Mouse (Mus musculus): ENCODE results near the gene 1700037H04Rik.
"Not testable (repeated sequence)": the region's sequence is repeated elsewhere in the genome, so short reads cannot be mapped to it uniquely, and the experiment has no call there.

The 1700037H04Rik gene

GRCm38 (mm10) chr2:131128636-131129157 lies 31.2 kb downstream of the 1700037H04Rik start:
- DNase-seq (ENCODE audit: low read depth, low spot score), result no peak

- peak; percentile 40 for DNase-seq (ENCODE audit: low read depth, low spot score)
These were observed 31.7 kb downstream of the 1700037H04Rik start for GRCm38 (mm10) chr2:131128211-131128610.

GRCm38 (mm10) chr2:131127161-131127730 lies 32.6 kb downstream of the 1700037H04Rik start, which contains the start of gene Hspa12b:
Gene Hspa12b (plus strand): TSS chr2:131127280.
- DNase-seq (ENCODE audit: low read depth, low spot score), result no peak

GRCm38 (mm10) chr2:131125964-131126815 lies 33.7 kb downstream of the 1700037H04Rik start:
- no peak for DNase-seq (ENCODE audit: low read depth, low spot score)

DNA sequence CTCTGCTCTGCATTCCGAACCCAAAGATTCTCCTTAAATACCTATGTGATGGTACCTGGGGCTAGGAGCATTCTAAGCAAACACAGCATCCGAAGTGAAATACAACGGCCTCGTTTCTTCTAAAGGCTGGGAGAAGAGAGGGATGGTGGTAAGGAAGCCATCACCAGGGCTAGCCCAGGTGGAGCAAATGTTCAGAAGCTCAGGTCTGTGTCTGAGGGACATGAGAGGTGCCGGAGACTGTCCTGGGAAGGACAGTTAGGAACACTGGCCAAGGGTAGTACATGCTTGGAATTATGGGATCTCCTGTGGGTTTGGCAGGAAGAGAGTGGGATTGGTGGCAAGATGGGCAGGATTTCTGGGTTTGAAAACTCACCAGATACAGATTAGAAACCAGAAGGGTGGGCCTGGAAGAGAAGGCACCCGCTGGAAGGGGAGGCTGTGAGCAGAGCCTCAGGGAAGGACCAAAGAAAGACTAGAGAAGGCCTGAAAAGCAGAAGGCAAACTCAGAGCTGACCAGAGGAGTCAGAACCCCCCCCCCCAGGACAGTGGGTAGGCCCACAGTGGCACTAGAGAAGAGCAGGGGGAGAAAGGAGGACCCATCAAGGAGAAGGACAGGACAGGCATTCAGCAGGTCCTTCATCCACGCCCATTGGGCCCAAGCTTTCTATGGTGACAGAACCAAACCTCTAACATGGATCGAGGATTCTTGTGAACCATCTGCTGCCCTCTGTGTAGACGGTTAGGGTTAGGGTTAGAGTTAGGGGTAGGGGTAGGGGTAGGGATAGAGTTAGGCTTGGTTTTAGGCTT lies 34.5 kb downstream of the 1700037H04Rik start:
- DNase-seq (ENCODE audit: low read depth, low spot score), result no peak

GRCm38 (mm10) chr2:131124166-131124565 lies 35.7 kb downstream of the 1700037H04Rik start:
- DNase-seq (ENCODE audit: low read depth, low spot score), result peak; percentile 34

GRCm38 (mm10) chr2:131118968-131119574 lies 40.8 kb downstream of the 1700037H04Rik start:
- no peak for DNase-seq (ENCODE audit: low read depth, low spot score)

DNA sequence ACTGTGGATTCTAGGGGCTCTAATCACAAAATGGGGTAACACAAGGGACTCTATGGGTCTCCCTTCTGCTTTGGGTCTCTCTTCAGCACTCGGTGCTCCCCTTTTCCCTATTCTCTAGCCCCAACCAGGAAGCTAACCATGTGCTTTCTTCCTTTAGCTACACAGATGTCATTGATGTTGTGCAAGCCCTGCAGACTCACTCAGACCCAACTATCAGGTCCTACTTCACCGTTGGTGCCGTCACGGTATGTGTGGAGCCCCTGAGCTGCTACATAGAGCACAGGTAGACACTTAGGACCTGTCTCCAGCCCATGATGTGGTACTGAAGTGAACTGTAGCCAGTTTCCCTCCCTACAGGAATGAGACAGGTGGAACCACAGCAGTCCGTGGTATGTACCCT lies 53.9 kb downstream of the 1700037H04Rik start:
- no peak for DNase-seq (ENCODE audit: low read depth, low spot score)

GRCm38 (mm10) chr2:131105061-131105460 lies 54.8 kb downstream of the 1700037H04Rik start:
- DNase-seq (ENCODE audit: low read depth, low spot score), result not testable (repeated sequence)

- peak; percentile 41 for DNase-seq (ENCODE audit: low read depth, low spot score)
These were observed 55.9 kb downstream of the 1700037H04Rik start for GRCm38 (mm10) chr2:131104021-131104420.

DNA sequence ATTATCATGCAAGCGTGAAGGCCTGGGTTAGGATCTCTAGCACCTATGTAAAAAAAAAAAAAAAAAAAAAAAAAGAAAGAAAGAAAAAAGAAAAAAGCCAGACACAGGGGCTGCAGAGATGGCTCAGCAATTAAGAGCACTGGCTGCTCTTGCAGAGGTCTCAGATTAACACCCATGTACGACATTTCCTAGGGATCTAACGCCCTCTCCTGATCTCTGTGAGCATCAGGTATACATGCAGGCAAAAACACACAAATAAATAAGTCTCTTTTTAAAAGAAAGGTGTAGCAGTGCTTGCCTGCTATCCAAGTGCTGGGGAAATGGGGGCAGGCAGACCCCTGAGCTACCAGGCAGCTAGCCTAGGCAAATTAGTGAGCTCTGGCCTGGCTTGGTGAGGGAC lies 58.4 kb downstream of the 1700037H04Rik start:
- DNase-seq (ENCODE audit: low read depth, low spot score), result no peak

DNA sequence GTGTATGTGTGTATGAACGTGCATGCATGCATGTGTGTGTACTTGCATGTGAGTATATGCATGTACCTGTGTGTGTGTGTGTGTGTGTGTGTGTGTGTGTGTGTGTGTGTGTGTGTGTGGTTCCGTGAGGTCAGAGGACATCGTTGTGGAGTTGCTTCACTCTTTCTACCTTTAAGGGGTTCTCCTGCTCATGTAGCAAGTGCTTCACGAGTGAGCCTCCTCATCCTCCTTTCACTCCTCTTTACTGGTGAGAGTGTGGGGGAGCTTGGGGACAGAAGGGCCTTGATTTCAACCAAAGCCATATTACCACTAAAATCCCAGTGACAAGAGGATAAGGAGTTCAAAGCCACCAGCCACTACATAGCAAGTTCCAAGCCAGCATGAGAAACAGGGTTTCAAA lies 62.8 kb downstream of the 1700037H04Rik start:
- no peak for DNase-seq (ENCODE audit: low read depth, low spot score)
